Mouse (Mus musculus) retina, adult 2 months (tissue): ENCODE data around the gene Gm16442.
"Not testable (repeated sequence)": the region's sequence is repeated elsewhere in the genome, so short reads cannot be mapped to it uniquely, and the experiment has no call there.

Experiments used
- DNase-seq: peaks from one replicate; pipeline ENCODE4 v3.0.0-alpha.2; 2012; ENCODE audit warnings: low read depth, low spot score

The Gm16442 gene

DNA sequence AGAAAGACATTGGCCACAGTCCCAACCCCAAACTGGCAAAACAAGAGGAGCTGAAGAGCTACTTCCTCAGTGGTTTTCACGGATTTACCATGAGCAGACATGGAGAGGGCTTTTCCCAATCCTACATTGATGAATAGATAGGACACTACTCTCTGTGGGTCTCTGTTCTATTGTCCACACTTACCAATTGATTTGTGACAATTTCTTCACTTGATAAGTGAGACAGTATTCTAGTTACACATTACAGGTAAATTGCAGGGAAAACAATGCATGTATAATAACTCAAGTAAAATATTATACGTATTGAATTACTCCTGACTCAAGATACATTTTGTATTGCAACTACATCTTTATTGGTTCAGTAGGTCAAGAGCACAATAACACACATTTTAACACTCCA lies at the start of gene Gm16442:
Gene Gm16442 (minus strand): TSS at position 101 of the 400 bp plus-strand sequence.
- not testable (repeated sequence) for DNase-seq

DNA sequence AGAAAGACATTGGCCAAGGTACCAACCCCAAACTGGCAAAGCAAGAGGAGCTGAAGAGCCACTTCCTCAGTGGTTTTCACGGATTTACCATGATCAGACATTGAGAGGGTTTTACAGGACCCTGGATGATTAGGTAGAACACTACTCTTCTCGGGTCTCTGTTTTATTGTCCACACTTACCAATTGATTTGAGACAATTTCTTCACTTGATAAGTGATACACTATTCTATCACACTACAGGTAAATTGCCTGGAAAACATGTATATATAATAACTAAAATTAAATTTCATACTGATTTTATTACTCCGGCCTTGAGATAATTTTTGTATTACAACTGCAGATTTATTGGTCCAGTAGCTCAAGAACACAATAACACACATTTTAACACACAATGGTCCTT lies 45.9 kb upstream of the Gm16442 start, which contains the start of gene Vmn1r94:
Gene Vmn1r94 (minus strand): TSS at position 101 of the 400 bp plus-strand sequence.
- not testable (repeated sequence) for DNase-seq

DNA sequence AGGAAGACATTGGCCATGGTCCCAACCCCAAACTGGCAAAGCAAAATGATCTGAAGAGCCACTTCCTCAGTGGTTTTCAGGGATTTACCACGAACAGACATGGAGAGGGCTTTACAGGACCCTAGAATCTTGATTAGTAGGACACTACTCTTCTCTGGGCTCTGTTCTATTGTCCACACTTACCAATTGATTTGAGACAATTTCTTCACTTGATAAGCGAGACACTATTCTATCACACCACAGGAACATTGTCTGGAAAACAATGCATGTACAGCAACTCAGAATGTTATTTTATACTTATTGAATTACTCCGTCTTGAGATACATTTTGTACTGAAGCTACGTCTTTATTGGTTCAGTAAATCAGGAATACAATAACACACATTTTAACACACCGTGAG lies 16.6 kb upstream of the Gm16442 start, which contains the start of gene Vmn1r93:
Gene Vmn1r93 (minus strand): TSS at position 101 of the 400 bp plus-strand sequence.
- not testable (repeated sequence) for DNase-seq

DNA sequence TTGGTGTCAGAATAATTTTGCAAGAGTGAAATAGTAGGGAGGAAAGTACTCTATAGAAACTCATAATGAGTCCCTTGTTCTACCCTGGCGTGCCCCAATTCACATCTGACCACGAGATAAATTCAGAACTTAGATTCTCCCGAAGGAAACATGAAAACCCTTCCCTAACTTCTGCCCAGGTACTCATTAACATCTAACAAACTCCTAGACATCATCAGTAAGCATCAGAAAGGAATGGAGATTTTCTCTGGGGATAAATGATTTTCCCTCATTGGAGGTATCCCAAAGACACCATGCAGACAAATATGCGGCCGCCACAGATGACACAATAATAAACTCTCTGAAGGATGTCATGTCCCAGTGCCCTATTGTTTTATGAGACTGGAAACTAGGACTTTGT lies 23.0 kb downstream of the Gm16442 start, which contains the start of gene Vmn1r91:
Gene Vmn1r91 (plus strand): TSS at position 301 of the 400 bp plus-strand sequence.
- DNase-seq = not testable (repeated sequence)

DNA sequence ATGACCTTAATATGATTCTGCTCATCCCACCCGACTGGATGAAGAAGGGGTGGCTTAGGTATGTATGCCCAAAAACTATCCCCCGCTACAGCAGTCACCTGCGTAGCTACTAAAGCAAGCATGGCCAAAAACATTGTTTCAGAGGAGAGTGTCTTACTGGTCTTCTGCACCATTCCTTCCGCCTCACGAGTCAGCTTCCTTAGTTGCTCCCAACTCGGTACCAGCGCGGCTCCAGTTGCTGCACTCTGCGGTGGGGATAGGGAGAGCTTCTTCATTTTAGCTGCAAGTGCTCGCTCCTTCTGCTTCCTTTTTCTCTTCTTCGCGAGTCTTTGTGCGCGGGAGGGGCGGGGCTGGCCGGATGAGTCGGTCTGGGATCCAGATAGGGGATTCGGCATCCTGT lies 44.3 kb downstream of the Gm16442 start:
- DNase-seq = not testable (repeated sequence)
